Mouse (Mus musculus) colon, adult 2 months (tissue): ENCODE results near the gene Kdelc1. TPM values are rescaled to one million over a fixed set of nuclear protein-coding genes. Genes with fewer than 3 reads are reported as not detected.

Experiments
- polyA plus RNA-seq: library from polyadenylated mRNA; depleted of rRNA; stranded (reverse); fragments of >200 nt; gene quantifications from 2 replicates; pipeline ENCODE4 v1.2.3, GENCODE M21; 2012; rRNA removed

Gene Kdelc1
- polyA plus RNA-seq: 12.3 and 12.5 TPM in 2 replicates

DNA sequence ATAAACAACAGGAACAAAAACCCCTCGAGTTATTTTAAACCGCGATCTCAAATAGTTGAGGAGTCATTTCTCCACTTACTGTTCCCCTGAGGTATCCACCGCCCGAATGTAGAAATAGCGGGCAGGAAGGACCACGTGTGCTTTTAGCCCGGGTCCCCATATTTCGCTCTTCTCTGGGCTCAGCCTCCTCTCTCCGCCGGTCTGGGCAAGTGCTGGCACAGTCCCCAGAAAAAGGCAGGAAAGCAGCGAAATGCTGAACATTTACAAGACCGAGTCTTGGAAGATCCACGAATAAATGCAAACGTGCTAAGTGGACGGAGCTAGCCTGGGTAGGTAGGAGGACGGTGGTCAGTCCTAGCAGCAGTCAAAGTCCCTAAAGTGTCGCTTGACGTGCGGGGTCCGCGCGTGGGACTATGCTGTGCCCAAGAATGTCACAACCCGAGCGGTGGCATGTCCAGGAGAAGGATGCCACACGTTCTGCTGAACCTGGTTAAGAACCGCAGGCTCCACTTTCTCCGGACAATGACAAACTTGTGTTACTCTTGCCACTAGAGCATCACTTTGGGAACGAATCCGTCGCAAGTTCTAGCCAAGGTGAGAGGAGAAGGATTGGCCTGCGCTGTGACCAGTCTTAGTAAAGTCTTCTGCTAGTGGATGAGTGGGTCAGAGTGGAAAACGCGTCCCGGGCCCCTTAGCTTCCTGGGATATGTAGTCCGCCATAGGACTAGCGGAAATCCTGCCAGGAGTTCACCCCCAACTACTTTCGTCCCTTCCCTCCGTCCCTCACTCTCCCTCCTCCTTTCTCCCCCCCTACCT lies at the start of gene Kdelc1, which contains the start of gene Bivm:
Gene Kdelc1, minus strand, starts transcription at position 570 of the 816 bp plus-strand sequence.
Gene Bivm, plus strand, starts transcription at position 719 of the 816 bp plus-strand sequence.

GRCm38 (mm10) chr1:44147563-44148381 lies 29.2 kb upstream of the Kdelc1 start, which contains the start of gene Ercc5:
TSS of gene Ercc5 (plus strand) at chr1:44147744.

GRCm38 (mm10) chr1:44102259-44102717 lies 16.3 kb downstream of the Kdelc1 start, which contains the start of gene Tex30:
TSS of gene Tex30 (minus strand) at chr1:44102441.

GRCm38 (mm10) chr1:44061836-44062235 lies 56.8 kb downstream of the Kdelc1 start, which contains the start of gene Gm8251:
TSS of gene Gm8251 (minus strand) at chr1:44061936.

Other genes starting within 250 kb of the Kdelc1 start
- gene Tpp2, start 185.2 kb downstream of the Kdelc1 start, polyA plus RNA-seq: 3.0 and 4.3 TPM in 2 replicates
- not detected in 2 replicates for gene Mettl21c, start 98.8 kb downstream of the Kdelc1 start, polyA plus RNA-seq
- gene Gm8251, start 56.9 kb downstream of the Kdelc1 start, polyA plus RNA-seq: not detected in 2 replicates
- 2.7 and 4.5 TPM in 2 replicates for gene Tex30, start 16.4 kb downstream of the Kdelc1 start, polyA plus RNA-seq
- gene Bivm, start 149 bp upstream of the Kdelc1 start, polyA plus RNA-seq: 3.3 and 4.1 TPM in 2 replicates
- gene Ercc5, start 28.9 kb upstream of the Kdelc1 start, polyA plus RNA-seq: 3.2 and 4.1 TPM in 2 replicates
- not detected in 2 replicates for gene Mettl21e, start 100.2 kb upstream of the Kdelc1 start, polyA plus RNA-seq